ENCODE assay signal across 9 mouse cellular contexts in the genomic region with DNA sequence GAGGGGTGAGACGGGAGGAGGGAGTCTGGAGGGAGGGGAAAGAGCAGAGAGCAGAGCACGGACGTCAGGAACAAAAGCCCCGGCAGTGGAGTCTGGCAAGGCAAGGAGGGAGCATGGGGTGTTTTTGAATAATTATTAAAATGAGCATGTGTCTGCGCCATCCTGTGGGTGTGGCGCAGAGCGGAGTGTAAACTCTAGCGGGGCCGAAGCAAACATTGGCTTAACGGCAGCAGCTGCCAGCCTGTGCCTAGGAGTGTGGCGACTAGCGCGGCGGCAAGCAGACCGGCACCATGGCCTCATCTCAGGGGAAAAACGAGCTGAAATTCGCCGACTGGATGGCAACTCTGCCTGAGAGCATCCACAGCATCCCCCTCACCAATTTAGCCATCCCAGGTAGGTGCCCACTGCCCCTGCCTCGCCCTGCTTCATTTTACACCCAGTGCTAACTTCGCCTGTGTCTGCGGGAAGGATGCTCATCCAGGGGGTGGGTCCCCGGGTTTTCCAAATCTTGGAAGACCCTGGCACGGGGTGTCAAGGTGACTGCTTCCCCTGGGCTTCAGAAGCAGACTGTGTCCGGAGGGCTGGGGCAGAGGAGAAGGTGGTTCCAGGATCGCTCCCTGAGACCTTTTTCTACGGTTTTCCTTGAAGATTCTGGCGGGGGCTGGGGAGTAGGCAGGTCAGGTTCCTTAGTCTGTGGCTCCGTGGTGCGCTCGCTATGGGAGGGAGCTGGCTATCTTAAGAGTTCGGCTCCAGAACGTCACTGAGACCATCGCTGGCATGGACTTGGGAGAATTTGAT. TPM values are rescaled to one million over a fixed set of nuclear protein-coding genes. Genes with fewer than 3 reads are reported as not detected.
A peak's percentile ranks its signal among the peaks of the same experiment; 100 is the strongest.
DNase-seq lines count a peak whose midpoint lies in the region; ATAC-seq and TF ChIP-seq lines count a peak whose summit lies in the region.
"Had no signal": no experiment of that assay in that cellular context is flagged by ENCODE, and none has a peak within 500 bp of the region (broad histone marks: within the 10 kb centered on the region; RNA-seq: fewer than 3 reads in every experiment).

Gene Plcxd3, plus strand, starts transcription at position 69 of the 798 bp plus-strand sequence.

- H3K27ac ChIP-seq in cortical plate, adult 2 months (ENCODE audit: insufficient read depth, low read length), result peak within 1 kb of the TSS; percentile 30; the same call in 1 of the 2 replicates
- no peak within 1 kb of the TSS for H3K27ac ChIP-seq in heart, postnatal 0 days (ENCODE audit: low read depth)
- H3K27ac ChIP-seq in layer of hippocampus, adult 2 months, result peak within 1 kb of the TSS; percentile 53
- no peak within 1 kb of the TSS for H3K27ac ChIP-seq in lung, postnatal 0 days (ENCODE audit: low read length)
- no peak within 1 kb of the TSS for H3K27ac ChIP-seq in stomach, embryonic 15.5 days

- no peak within 1 kb of the TSS for H3K9ac ChIP-seq in heart, postnatal 0 days (replicated peaks; ENCODE audit: low read depth, low read length)
- H3K9ac ChIP-seq in lung, postnatal 0 days (replicated peaks; ENCODE audit: low read depth), result no peak within 1 kb of the TSS
- no peak within 1 kb of the TSS for H3K9ac ChIP-seq in stomach, embryonic 15.5 days

- peaks cover 6% of the 10 kb centered on the region; the same call in 1 of the 2 replicates for H3K27me3 ChIP-seq in heart, postnatal 0 days (ENCODE audit: control insufficient read depth, insufficient read depth, low read length)
- H3K27me3 ChIP-seq in lung, postnatal 0 days (replicated peaks; ENCODE audit: insufficient read depth, low read length), result no peaks in the 10 kb centered on the region
- 0 out of 2 replicates have a peak, but pooled peaks cover 9% of the 10 kb centered on the region for H3K27me3 ChIP-seq in stomach, embryonic 15.5 days (replicated peaks)

- no peak for DNase-seq in lung, adult 2 months
- no peak for DNase-seq in lung, postnatal 10 days
- no peak for DNase-seq in heart, postnatal 0 days (ENCODE audit: low spot score)
- peak; percentile 17 to 27 for DNase-seq in layer of hippocampus, adult 2 months (ENCODE audit: low spot score in 2 of 2)
- no peak for DNase-seq in lung, postnatal 0 days (ENCODE audit: low spot score)
- DNase-seq in gastrocnemius, postnatal 4 days (ENCODE audit: low spot score in 2 of 2), result no peak

- H3K36me3 ChIP-seq in heart, postnatal 0 days (replicated peaks; ENCODE audit: control insufficient read depth, insufficient read depth, low read length), result no peaks in the 10 kb centered on the region
- no peaks in the 10 kb centered on the region for H3K36me3 ChIP-seq in lung, postnatal 0 days (ENCODE audit: insufficient read depth, low read length)
- H3K36me3 ChIP-seq in stomach, embryonic 15.5 days, result no peaks in the 10 kb centered on the region

- TF ChIP-seq CTCF in lung, adult 2 months (IDR thresholded peaks at IDR 0.05; ENCODE audit: insufficient read depth, low read length), result no peak
- no peak for TF ChIP-seq CTCF in cortical plate, adult 2 months (IDR thresholded peaks at IDR 0.05; ENCODE audit: extremely low read depth, insufficient read depth, low read length)
- TF ChIP-seq CTCF in heart, postnatal 0 days (IDR thresholded peaks at IDR 0.05; ENCODE audit: low read depth), result no peak
- TF ChIP-seq CTCF in layer of hippocampus, adult 2 months (conservative IDR thresholded peaks at IDR 0.05), result peak; percentile 18; the same call in 1 of the 2 replicates
- no peak for TF ChIP-seq CTCF in lung, postnatal 0 days (IDR thresholded peaks at IDR 0.05)

- peak within 1 kb of the TSS; percentile 69 for H3K4me2 ChIP-seq in heart, postnatal 0 days (ENCODE audit: low read depth, low read length)
- peak within 1 kb of the TSS; percentile 42 for H3K4me2 ChIP-seq in lung, postnatal 0 days (replicated peaks; ENCODE audit: low read depth, low read length)
- H3K4me2 ChIP-seq in stomach, embryonic 15.5 days, result peak within 1 kb of the TSS; percentile 69

- no peaks in the 10 kb centered on the region for H3K9me3 ChIP-seq in heart, postnatal 0 days (replicated peaks; ENCODE audit: control insufficient read depth, low read length)
- no peaks in the 10 kb centered on the region for H3K9me3 ChIP-seq in lung, postnatal 0 days (ENCODE audit: low read length)
- no peaks in the 10 kb centered on the region for H3K9me3 ChIP-seq in stomach, embryonic 15.5 days

- H3K4me3 ChIP-seq in lung, adult 2 months (replicated peaks; ENCODE audit: extremely low read depth, low read depth, low read length), result peak within 1 kb of the TSS; percentile 25
- peak within 1 kb of the TSS; percentile 77 for H3K4me3 ChIP-seq in cortical plate, adult 2 months (ENCODE audit: insufficient read depth, low read length)
- H3K4me3 ChIP-seq in heart, postnatal 0 days (ENCODE audit: low read depth, low read length), result peak within 1 kb of the TSS; percentile 42
- H3K4me3 ChIP-seq in layer of hippocampus, adult 2 months, result peak within 1 kb of the TSS; percentile 65
- peak within 1 kb of the TSS; percentile 3; the same call in 1 of the 2 replicates for H3K4me3 ChIP-seq in lung, postnatal 0 days (ENCODE audit: low read depth, low read length)
- H3K4me3 ChIP-seq in stomach, embryonic 15.5 days (replicated peaks), result peak within 1 kb of the TSS; percentile 36

- TF ChIP-seq EP300 in heart, postnatal 0 days (IDR thresholded peaks at IDR 0.05; ENCODE audit: low read depth), result no peak
- TF ChIP-seq EP300 in lung, postnatal 0 days (IDR thresholded peaks at IDR 0.05), result no peak

- no peak for TF ChIP-seq POLR2A in lung, adult 2 months (IDR thresholded peaks at IDR 0.05; ENCODE audit: borderline replicate concordance, extremely low read depth, low read depth, low read length)
- 0 out of 2 replicates have a peak, but pooled peaks have one; percentile 34 for TF ChIP-seq POLR2A in cortical plate, adult 2 months (IDR thresholded peaks at IDR 0.05; ENCODE audit: extremely low read depth, insufficient read depth, low read length)

- WGBS in lung, adult 2 months, result 2% methylated on average over 33 of the region's 33 CpGs
- under 1% methylated on average over 33 of the region's 33 CpGs for WGBS in heart, postnatal 0 days
- WGBS in lung, postnatal 0 days, result under 1% methylated on average over 33 of the region's 33 CpGs
- WGBS in stomach, embryonic 15.5 days, result under 1% methylated on average over 33 of the region's 33 CpGs

- H3K4me1 ChIP-seq in lung, adult 2 months (ENCODE audit: control insufficient read depth, insufficient read depth, low read length), result no peaks in the 10 kb centered on the region
- H3K4me1 ChIP-seq in cortical plate, adult 2 months (ENCODE audit: control insufficient read depth, insufficient read depth, low read length), result no peaks in the 10 kb centered on the region
- H3K4me1 ChIP-seq in heart, postnatal 0 days (ENCODE audit: control insufficient read depth, insufficient read depth), result no peaks in the 10 kb centered on the region
- H3K4me1 ChIP-seq in lung, postnatal 0 days (ENCODE audit: insufficient read depth, low read depth, low read length), result no peaks in the 10 kb centered on the region
- H3K4me1 ChIP-seq in stomach, embryonic 15.5 days, result no peaks in the 10 kb centered on the region

- no peak for ATAC-seq in heart, postnatal 0 days (ENCODE audit: insufficient read depth, low read depth)
- no peak for ATAC-seq in lung, postnatal 0 days
- ATAC-seq in stomach, embryonic 15.5 days (ENCODE audit: insufficient read depth, low FRiP score, low read depth), result peak; percentile 35; the same call in 1 of the 2 replicates

RNA-seq across cellular contexts. Expression of gene Plcxd3, which starts in this region (rescaled TPM):
- polyA plus RNA-seq in lung, adult 2 months (2012; rRNA removed), result 0.62 and 0.65 TPM in 2 replicates
- polyA plus RNA-seq in cortical plate, adult 2 months (2012; rRNA removed), result 4.4 and 4.5 TPM in 2 replicates
- total RNA-seq in heart, postnatal 0 days (2014; rRNA removed; ENCODE audit: low replicate concordance), result 0.66 TPM in 1 of 2 replicates, not detected in the other
- polyA plus RNA-seq in heart, postnatal 0 days (2015; fragmentation: Nextera tagmentation; extraction: Ambion mirVana), result 0.15 and 0.26 TPM in 2 replicates
- 10 to 100 TPM; 19.3 to 21.5 TPM for total RNA-seq in layer of hippocampus, adult 2 months (2021)
- 0.41 and 0.58 TPM in 2 replicates for polyA plus RNA-seq in lung, postnatal 0 days (2015; fragmentation: Nextera tagmentation; extraction: Ambion mirVana)
- 3.5 TPM in 2 replicates for polyA plus RNA-seq in stomach, embryonic 15.5 days (2015; fragmentation: Nextera tagmentation; extraction: Ambion mirVana)
- under 1 TPM in 1 of 2 experiments, not detected in 1; 0.29 TPM for total RNA-seq in gastrocnemius, postnatal 4 days (2021)
- polyA plus RNA-seq: large intestine, adult 2 months had no signal

Comparison
In these comparisons a context has a peak if more than half of its experiments do, and no peak if none do; other contexts are left out.
1. RNA of gene Plcxd3 (total RNA-seq): 19.3 to 21.5 TPM in layer of hippocampus, adult 2 months; 0.29 TPM in gastrocnemius, postnatal 4 days and 0.66 TPM in heart, postnatal 0 days; every median in the first group is over 10 times any median in the second.
2. DNase-seq: peak in layer of hippocampus, adult 2 months (2 of 2); none in lung, adult 2 months (single experiment), lung, postnatal 10 days (single experiment), heart, postnatal 0 days (single experiment), lung, postnatal 0 days (single experiment) and gastrocnemius, postnatal 4 days (0 of 2).
3. H3K4me3 ChIP-seq: peak in every context shown above with its lines; median percentile 77 in cortical plate, adult 2 months; 65 in layer of hippocampus, adult 2 months; 42 in heart, postnatal 0 days; 36 in stomach, embryonic 15.5 days; 25 in lung, adult 2 months; 3 in lung, postnatal 0 days.
4. H3K27ac ChIP-seq: peak in cortical plate, adult 2 months (single experiment) and layer of hippocampus, adult 2 months (single experiment); none in heart, postnatal 0 days (single experiment), lung, postnatal 0 days (single experiment) and stomach, embryonic 15.5 days (single experiment).
5. Peak in every context shown above with its lines, with median percentiles within 50 percentile points of each other: H3K4me2 ChIP-seq.